Mouse (Mus musculus): Measurements from ENCODE around the gene Kcna7. TPM values are rescaled to one million over a fixed set of nuclear protein-coding genes. Genes with fewer than 3 reads are reported as not detected.
A peak's percentile ranks its signal among the peaks of the same experiment; 100 is the strongest.
"Not testable (repeated sequence)": the region's sequence is repeated elsewhere in the genome, so short reads cannot be mapped to it uniquely, and the experiment has no call there.

The Kcna7 gene
- total RNA-seq, 4 experiments from 2014 or later: 5.5 to 8.0 (median 6.9) TPM

DNA sequence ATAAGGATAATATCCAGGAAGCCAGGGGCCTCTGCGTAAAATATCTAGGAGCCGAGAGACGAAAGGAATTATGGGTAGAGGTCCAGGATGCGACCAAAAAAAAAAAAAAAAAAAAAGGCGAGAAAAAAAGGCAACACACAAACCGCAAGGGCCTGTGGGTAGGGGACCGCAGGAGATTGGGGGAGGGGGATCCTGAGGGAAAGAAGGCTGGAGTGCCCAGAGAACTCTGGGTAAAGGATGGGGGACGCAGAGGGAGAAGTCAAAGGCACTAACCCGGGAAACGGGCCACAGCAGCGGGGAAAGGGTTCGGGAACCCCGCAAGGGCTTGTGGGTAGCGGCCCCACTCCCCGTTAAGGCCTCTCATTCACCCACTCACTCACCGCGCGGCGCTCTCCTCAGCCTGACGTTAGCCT, 10.3 kb upstream of the Kcna7 start:
- no peak for DNase-seq (ENCODE audit: low spot score)

GRCm38 (mm10) chr7:45395578-45396336, 9.7 kb upstream of the Kcna7 start, which contains the start of gene Snrnp70:
Gene Snrnp70, minus strand, starts transcription at chr7:45395742.
- DNase-seq (ENCODE audit: low spot score): peak; percentile 100

DNA sequence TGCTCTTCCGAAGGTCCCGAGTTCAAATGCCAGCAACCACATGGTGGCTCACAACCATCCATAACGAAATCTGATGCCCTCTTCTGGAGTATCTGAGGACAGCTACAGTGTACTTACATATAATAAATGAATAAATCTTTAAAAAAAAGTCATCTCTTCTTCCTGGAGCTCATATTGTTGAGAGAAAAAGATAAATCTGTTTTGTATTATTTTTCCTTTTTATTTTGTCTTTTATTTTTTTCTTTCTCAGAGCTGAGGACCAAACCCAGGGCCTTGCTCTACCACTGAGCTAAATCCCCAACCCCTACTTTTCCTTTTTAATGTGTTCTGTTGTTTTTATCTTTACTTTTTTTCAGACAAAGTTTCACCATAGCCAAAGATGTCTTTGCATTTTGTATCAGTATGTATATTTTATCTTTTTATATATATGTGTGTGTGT, 9.1 kb upstream of the Kcna7 start:
- not testable (repeated sequence) for DNase-seq (ENCODE audit: low spot score)

DNA sequence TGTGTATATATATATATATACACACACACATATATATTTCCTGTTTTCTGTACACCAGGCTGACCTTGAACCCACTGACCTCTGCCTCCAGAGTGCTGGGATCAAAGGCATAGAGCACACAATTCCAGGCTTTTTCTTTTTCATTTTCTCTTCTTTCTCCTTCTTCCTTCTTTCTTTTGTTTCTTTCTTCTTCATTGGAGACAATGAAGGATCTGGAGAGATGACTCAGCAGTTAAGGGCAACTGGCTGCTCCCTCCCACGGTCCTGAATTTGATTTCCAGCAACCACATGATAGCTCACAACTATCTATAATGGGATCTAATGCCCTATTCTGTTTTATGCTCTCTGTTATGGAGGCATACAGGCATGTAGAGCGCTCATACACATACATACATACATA, 8.7 kb upstream of the Kcna7 start:
- DNase-seq (ENCODE audit: low spot score): no peak

DNA sequence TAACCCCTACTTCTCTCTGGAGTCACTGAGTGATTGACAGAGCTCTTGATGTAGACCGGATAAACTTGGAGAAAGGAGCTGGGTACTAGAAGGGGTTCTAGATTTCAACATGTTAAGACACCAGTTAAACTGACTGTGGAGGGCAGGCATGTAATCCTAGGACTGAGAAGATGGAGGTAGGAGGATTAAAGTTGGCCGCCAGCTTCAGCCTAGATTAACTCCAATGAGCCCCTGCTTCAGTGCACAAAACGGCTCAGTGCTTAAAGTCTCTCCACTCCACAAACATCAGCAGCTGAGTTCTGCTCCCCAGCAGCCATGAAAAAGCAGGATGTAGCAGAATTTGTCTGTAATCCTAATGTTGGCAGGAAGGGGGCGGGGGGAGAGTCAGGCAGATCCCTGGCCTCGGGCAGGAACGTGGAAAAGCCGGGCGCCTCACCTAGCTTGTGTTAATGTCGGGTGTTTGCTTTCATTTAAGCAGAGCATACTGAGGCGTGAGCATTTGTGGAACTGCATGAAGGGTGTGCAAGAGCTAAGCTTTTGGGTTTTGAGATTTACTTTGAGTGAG, 3.9 kb upstream of the Kcna7 start:
- DNase-seq (ENCODE audit: low spot score): no peak

- peak; percentile 28 for DNase-seq (ENCODE audit: low spot score)
These were observed 1.8 kb upstream of the Kcna7 start for GRCm38 (mm10) chr7:45403532-45404261.

DNA sequence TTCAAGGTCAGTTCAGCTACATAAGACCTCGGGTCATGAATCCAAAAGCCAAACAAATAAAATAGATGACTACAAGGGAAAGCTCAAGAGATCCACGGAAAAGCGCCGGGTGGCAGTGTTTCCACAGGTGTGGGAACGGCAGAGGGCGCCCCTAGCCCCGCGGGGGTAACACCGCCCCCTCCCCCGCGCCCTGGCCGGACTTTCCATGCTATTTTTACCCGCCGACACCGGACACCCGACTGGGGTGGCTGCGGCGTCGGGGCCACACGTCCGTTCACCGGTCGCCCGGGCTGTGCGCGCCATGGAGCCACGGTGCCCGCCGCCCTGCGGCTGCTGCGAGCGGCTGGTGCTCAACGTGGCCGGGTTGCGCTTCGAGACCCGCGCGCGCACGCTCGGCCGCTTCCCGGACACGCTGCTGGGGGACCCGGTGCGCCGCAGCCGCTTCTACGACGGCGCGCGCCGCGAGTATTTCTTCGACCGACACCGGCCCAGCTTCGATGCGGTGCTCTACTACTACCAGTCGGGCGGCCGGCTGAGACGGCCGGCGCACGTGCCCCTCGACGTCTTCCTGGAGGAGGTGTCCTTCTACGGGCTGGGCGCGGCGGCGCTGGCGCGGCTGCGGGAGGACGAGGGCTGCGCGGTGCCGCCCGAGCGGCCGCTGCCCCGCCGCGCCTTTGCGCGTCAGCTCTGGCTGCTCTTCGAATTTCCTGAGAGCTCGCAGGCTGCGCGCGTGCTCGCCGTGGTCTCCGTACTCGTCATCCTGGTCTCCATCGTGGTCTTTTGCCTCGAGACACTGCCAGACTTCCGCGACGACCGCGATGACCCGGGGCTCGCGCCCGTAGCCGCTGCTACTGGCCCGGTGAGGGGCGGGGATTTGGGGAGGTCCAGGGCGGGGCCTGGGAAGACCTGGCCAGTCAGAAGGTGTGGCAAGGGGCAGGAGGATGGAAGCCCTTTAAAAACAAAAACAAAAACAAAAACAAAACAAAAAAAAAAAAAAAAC, 1.0 kb downstream of the Kcna7 start:
- DNase-seq (ENCODE audit: low spot score): peak; percentile 41

DNA sequence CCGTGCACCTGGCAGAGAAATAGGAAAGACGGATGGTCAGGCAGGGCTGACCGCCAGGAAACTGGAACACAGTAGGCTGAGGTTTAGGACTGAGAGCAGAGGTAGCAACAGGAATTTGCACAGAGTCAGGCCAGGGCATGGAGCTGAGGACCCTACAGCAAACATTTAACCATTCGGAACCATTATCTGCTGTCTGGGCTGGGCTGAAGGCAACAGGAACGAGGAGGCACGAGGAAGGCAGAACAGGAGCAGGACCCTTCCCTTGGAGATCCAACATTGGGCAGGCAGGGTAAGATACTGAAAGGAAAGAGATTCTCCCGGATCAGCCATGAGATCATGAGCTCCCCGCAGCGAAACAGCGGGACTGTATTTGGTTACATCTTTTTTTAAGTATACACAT, 2.4 kb downstream of the Kcna7 start:
- DNase-seq (ENCODE audit: low spot score): no peak

DNA sequence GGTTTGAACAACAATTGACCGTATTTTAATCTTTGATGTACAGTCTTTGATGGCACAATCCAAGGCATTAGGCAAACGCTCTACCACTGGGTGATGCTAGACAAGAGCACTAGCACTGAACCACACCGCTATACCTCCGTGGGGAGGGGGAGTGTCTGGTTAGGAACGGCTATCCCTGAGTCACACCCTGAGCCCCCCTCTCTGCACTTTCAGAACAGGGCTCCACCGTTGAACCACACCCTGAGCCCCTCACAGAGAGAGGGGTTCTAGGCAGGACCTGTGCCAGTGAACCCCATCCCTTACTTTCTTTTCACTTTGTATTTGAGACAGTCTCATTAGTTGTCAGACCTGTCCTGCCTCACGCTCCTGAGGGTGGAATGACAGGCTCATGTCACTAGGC, 2.9 kb downstream of the Kcna7 start:
- no peak for DNase-seq (ENCODE audit: low spot score)

DNA sequence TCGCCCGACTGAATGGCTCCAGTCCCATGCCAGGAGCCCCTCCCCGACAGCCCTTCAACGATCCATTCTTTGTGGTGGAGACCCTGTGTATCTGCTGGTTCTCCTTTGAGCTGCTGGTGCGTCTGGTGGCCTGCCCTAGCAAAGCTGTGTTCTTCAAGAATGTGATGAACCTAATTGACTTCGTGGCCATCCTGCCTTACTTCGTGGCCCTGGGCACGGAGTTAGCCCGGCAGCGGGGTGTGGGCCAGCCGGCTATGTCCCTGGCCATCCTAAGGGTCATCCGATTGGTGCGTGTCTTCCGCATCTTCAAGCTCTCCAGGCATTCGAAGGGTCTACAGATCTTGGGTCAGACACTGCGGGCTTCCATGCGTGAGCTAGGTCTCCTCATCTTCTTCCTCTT, 3.5 kb downstream of the Kcna7 start:
- DNase-seq (ENCODE audit: low spot score): no peak

- no peak for DNase-seq (ENCODE audit: low spot score)
These were observed 4.2 kb downstream of the Kcna7 start for GRCm38 (mm10) chr7:45409497-45410163.

DNA sequence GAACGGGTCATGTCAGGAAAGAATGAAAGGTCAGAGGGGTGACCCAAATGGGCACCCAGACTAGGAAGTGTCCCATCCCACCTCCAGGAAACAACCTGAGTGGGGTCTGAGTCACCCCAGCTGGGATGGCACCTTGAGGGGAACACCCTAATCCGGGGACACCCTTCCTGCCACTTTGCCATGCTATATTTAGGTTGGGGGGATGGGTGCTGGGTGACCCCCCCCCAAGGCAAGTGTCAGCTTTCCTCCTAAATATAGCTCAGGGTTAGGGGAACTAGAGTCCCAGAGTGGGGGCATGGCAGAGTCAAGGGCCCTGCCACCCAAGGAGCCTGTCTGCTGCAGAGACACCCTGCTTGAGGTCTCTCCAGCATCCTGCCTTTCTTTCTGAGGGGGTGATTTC, 7.0 kb downstream of the Kcna7 start:
- DNase-seq (ENCODE audit: low spot score): no peak

- no peak for DNase-seq (ENCODE audit: low spot score)
These were observed 7.8 kb downstream of the Kcna7 start, which contains the start of gene Ntf5 for GRCm38 (mm10) chr7:45413113-45413863. Gene Ntf5, plus strand, starts transcription at chr7:45413695.

DNA sequence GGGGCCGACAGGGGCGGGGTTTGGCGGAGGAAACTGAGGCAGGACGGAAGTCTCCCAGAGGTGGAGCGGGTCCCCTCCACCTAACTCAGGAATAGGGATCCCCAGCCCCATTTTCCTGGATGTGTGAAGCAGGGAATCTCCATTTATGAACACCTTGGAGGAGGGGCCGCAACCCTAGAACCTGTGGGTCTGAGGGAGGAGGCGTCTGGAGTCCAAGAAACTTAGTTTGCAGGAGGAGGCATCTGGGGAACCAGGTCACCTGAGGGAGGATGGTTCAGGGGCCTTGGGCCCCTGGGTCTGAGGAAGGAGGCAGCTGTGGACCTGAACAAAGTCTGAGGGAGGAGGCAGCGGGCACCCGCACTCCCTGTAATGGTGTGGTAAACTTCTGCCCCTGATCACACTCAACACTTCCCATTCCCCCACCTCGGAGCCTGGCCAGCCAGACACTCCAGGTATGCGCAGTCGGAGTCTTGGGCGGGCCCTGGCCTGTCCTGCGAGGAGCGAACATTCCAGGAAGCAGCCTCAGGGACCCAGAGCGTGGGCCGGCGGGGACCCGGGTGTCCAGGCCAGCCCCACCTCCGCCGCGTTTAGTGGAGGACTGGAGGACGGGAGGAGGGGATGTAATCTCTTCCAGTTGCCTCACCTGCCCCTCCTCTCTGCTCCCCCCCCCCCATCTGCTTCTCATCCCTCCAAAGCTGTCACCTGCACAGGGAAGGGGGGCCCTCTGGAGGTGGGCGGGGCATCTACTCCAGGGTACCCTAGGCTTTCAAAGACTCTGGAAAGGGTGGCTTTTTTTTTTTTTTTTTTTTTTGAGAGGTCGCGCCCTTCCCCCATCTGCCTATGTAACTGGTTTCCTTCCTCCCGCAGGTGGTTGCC, 8.6 kb downstream of the Kcna7 start:
- DNase-seq (ENCODE audit: low spot score): no peak

- no peak for DNase-seq (ENCODE audit: low spot score)
These were observed 9.3 kb downstream of the Kcna7 start for GRCm38 (mm10) chr7:45414740-45415224.

- DNase-seq (ENCODE audit: low spot score): no peak
These were observed 10.2 kb downstream of the Kcna7 start for GRCm38 (mm10) chr7:45415636-45416035.

GRCm38 (mm10) chr7:45417962-45418492, 12.6 kb downstream of the Kcna7 start:
- DNase-seq (ENCODE audit: low spot score): no peak

DNA sequence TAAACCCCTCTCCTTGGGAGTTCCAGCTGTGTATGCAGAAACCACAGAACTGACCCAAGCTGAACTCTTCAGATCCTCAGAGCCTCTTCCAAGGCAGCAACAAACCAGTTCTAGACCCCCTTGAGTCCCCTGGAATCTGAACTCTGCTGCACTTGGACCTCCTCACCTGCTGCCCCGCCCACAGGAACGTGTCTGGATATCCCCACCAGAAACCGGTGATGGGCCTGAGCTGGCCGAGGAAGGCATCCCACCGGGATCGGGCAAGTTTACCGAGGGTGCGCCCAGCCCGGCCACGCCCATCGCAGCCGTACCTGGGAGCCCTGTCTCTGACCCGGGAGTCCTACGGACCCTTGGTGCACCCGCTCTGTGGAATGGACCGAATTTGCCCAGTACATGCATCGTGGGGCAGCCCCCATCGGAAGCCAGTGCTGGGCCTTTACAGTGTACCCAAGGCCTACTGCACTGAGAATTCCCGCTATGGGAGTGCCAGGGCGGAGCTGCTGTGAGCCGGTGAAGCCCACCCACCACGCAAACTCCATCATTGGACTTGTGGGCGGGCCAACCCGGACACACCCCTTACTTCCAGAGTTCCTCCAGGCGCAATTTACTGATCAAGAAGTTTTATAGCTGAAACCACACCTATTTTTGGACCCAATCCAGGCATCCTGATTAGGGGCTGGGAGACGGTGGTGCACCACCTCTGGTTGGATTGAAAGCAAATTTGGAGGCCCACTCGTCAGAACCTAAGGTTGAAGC, 14.6 kb downstream of the Kcna7 start:
- DNase-seq (ENCODE audit: low spot score): no peak

Data from heart, adult 8-10 months (tissue).